Mouse (Mus musculus): ENCODE data around the gene Plod1. TPM values are rescaled to one million over a fixed set of nuclear protein-coding genes. Genes with fewer than 3 reads are reported as not detected.
A peak's percentile ranks its signal among the peaks of the same experiment; 100 is the strongest.
"Not testable (repeated sequence)": the region's sequence is repeated elsewhere in the genome, so short reads cannot be mapped to it uniquely, and the experiment has no call there.

The Plod1 gene
- polyA plus RNA-seq, 1 experiment from 2014 or later: 33.9 TPM

DNA sequence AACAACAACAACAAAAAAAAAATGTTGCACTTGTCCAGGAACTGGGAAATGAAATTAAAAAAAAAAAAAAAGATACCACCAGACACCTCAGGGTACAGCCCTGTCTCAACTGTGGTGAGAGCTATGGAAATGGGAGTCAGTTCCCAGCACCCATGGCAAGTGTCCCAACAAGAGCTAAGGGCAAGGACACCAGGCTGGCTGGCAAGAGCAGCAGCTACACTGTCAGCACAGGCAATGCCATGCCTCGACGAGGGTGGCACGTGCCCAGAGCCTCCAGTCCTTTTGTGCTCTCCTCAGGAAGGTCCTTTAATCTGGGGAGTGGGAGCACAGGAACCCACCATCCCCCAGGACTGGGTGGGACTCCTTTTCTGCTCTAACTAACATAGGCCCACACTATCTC, 52.4 kb downstream of the Plod1 start:
- no peak overlapping the region for H3K4me2 ChIP-seq (replicated peaks)
- no peak overlapping the region for H3K4me3 ChIP-seq
- H3K9ac ChIP-seq: no peak overlapping the region
- H3K4me1 ChIP-seq: no peaks in the 10 kb centered on the region
- WGBS: 96% methylated on average over 3 of the region's 3 CpGs
- H3K27ac ChIP-seq: no peak overlapping the region
- no peaks in the 10 kb centered on the region for H3K9me3 ChIP-seq
- ATAC-seq (ENCODE audit: low FRiP score, low read depth): no peak
- peaks cover 96% of the 10 kb centered on the region for H3K36me3 ChIP-seq
- no peaks in the 10 kb centered on the region for H3K27me3 ChIP-seq (replicated peaks)

DNA sequence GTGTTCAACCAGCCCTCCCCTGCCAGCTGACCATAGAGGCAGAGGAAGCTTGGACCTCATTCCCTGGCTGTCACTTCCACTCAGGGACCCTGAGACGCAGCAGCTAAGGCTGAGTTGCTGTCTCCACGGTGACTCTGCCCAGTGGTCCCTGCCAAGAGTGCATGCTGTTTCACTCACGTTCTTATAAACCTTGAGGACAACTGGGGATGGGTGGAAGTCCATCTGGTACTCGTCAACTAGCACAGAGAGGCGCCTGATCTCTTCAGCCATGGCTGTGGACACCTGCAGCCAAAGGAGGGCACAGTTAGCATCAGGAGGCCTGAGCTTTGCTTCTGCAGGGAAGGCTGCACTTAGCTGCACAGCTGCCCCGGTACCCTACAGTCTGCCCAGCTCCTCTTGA, 53.5 kb downstream of the Plod1 start:
- no peak overlapping the region for H3K4me3 ChIP-seq
- ATAC-seq (ENCODE audit: low FRiP score, low read depth): no peak
- H3K36me3 ChIP-seq: peaks cover 96% of the 10 kb centered on the region
- WGBS: 86% methylated on average over 6 of the region's 6 CpGs
- no peak overlapping the region for H3K27ac ChIP-seq
- no peak overlapping the region for H3K9ac ChIP-seq
- H3K9me3 ChIP-seq: no peaks in the 10 kb centered on the region
- H3K27me3 ChIP-seq (replicated peaks): no peaks in the 10 kb centered on the region
- no peaks in the 10 kb centered on the region for H3K4me1 ChIP-seq
- H3K4me2 ChIP-seq (replicated peaks): no peak overlapping the region

DNA sequence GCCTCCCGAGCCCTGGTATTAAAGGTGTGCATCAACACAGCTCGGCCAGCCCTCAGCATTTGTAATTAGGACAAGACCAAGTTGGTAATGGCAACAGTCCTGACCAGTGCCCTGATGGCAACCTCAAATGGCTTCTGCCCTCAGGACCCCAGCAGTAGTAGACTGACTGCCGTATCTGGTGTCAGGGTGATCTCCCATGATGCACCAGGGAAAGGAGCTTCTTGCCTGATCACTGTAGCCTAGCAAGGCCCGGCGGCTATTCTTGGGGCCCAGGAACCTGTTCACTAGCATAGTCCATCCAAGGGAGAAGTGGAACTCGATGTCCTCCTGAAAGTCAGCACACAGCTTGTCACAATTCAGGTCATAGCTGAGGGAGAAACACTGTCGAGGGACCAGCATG, 54.8 kb downstream of the Plod1 start:
- ATAC-seq (ENCODE audit: low FRiP score, low read depth): no peak
- Histone ChIP-seq H3K4me2 (replicated peaks) (no peak overlapping the region), H3K27me3 (replicated peaks) (no peaks in the 10 kb centered on the region), H3K36me3 (peaks cover 93% of the 10 kb centered on the region), H3K9ac (no peak overlapping the region), H3K27ac (no peak overlapping the region), H3K4me1 (no peaks in the 10 kb centered on the region), H3K9me3 (no peaks in the 10 kb centered on the region), H3K4me3 (no peak overlapping the region)
- 92% methylated on average over 7 of the region's 7 CpGs for WGBS

DNA sequence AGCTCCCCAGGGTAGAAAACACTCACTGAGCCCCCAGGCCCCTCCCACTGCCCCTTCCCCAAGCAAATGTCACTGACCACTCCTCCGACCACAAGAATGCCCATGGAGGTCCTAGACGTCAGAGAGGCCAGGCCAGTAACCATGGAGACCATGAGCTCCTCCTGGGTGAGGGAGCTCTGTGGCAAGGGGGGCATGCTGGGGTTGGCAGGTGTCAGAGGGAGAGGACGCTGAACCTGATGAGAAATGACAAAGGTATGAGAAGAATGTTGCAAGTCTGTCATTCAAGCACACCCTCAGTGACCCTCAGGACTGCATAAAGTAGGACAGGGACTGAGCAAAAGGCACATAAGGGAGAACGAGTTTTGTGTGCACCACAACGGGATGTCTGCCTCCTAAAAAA, 56.7 kb downstream of the Plod1 start:
- no peak for ATAC-seq (ENCODE audit: low FRiP score, low read depth)
- WGBS: 68% methylated on average over 5 of the region's 5 CpGs
- Histone ChIP-seq H3K36me3 (peaks cover 93% of the 10 kb centered on the region), H3K9ac (no peak overlapping the region), H3K9me3 (no peaks in the 10 kb centered on the region), H3K4me2 (replicated peaks) (no peak overlapping the region), H3K27ac (no peak overlapping the region), H3K4me3 (no peak overlapping the region), H3K27me3 (replicated peaks) (no peaks in the 10 kb centered on the region), H3K4me1 (no peaks in the 10 kb centered on the region)

DNA sequence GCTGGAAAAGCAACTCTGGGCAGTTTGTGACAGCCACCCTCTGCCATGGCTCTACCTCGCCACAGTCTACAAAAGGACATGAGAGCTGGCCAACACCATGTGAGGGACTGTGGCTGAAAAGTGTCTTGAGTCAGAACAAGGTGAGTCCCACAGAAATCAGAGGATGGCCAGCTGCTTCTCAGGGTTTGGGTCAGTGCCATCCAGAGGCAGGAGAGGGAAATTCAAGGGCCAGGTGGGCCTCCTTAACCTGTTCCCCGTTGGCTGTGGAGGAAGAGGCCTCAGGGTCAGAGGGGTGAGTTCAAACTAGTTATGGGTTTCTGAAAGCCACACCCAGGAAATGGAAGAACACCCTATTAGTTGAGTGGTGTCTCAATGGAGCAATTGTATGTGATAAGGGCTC, 57.1 kb downstream of the Plod1 start:
- 83% methylated on average over 2 of the region's 2 CpGs for WGBS
- no peak overlapping the region for H3K4me2 ChIP-seq (replicated peaks)
- H3K9me3 ChIP-seq: no peaks in the 10 kb centered on the region
- H3K27ac ChIP-seq: no peak overlapping the region
- ATAC-seq (ENCODE audit: low FRiP score, low read depth): no peak
- no peaks in the 10 kb centered on the region for H3K27me3 ChIP-seq (replicated peaks)
- peaks cover 94% of the 10 kb centered on the region for H3K36me3 ChIP-seq
- no peaks in the 10 kb centered on the region for H3K4me1 ChIP-seq
- no peak overlapping the region for H3K9ac ChIP-seq
- no peak overlapping the region for H3K4me3 ChIP-seq

DNA sequence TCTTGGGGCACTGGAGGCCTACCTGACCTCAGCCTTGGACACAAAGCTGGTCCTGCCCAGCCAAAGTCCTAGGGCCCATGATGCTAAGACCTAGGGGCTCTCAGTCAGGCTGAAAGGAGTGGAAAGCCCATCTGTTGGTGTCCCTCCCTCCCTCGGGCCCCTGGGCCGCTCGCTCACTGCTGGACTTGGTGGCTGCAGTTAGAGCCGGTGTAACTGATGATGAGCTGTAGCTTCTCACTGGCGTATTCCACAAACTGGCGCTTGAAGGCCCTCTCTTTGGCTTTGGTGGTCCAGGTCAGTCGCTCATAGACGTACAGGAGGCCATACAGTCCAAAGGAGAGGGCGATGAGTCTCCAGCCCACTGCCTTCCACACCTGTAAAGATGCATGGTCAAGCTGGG, 58.0 kb downstream of the Plod1 start:
- H3K9ac ChIP-seq: no peak overlapping the region
- H3K27ac ChIP-seq: no peak overlapping the region
- H3K9me3 ChIP-seq: no peaks in the 10 kb centered on the region
- H3K4me1 ChIP-seq: no peaks in the 10 kb centered on the region
- 95% methylated on average over 9 of the region's 9 CpGs for WGBS
- H3K4me3 ChIP-seq: no peak overlapping the region
- no peak overlapping the region for H3K4me2 ChIP-seq (replicated peaks)
- H3K27me3 ChIP-seq (replicated peaks): no peaks in the 10 kb centered on the region
- ATAC-seq (ENCODE audit: low FRiP score, low read depth): no peak
- H3K36me3 ChIP-seq: peaks cover 95% of the 10 kb centered on the region

DNA sequence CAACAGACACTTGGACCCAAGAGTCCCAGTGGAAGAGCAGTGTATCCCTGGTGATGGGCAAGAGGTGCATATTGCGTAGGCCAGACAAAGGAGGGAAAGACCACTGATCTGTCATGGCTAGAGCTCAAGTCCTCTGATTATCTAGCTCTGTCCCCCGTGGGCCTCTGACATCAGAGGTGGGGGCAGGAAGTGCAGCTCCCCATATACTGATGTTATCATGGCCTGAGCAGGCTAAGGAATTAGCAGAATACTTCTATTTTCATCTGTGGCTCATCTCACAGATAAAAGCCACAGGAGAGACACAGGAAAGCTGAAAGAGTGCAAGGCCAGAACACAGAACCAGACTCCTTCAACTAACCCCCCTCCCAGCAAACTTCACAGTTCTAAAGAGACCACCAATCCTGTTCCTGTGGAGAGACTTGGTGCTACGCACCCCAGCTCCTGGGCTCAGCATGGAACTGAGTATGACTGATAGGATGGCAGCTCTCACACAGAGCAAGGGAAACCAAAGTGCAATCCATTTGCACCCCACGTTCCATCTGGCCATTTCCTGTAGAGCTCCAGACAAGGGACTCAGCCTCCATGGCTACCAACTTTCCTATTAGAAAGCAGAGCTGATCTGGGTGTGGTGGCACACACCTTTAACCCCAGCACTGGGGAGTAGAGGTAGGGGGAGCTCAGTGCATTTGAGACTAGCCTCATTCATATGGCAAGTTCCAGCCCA, 60.6 kb downstream of the Plod1 start:
- no peak for ATAC-seq (ENCODE audit: low FRiP score, low read depth)
- no peak overlapping the region for H3K4me2 ChIP-seq (replicated peaks)
- WGBS: 92% methylated on average over 4 of the region's 4 CpGs
- H3K4me1 ChIP-seq: no peaks in the 10 kb centered on the region
- no peaks in the 10 kb centered on the region for H3K27me3 ChIP-seq (replicated peaks)
- H3K36me3 ChIP-seq: peaks cover 88% of the 10 kb centered on the region
- no peak overlapping the region for H3K27ac ChIP-seq
- no peaks in the 10 kb centered on the region for H3K9me3 ChIP-seq
- no peak overlapping the region for H3K4me3 ChIP-seq
- H3K9ac ChIP-seq: no peak overlapping the region

DNA sequence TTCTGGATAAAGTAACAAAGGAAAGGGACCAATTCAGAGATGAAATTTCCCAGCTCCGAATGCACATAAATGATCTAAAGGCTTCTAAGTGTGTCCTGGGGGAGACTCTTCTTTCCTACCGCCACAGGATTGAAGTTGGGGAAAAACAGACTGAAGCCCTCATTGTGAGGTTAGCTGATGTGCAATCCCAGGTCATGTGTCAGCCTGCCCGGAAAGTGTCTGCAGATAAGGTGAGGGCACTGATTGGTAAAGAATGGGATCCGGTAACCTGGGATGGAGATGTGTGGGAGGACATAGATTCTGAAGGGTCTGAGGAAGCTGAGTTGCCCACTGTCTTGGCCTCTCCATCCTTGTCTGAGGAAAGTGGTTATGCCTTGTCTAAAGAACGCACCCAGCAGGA, 67.3 kb downstream of the Plod1 start:
- peaks cover 23% of the 10 kb centered on the region for H3K4me1 ChIP-seq
- no peak for ATAC-seq (ENCODE audit: low FRiP score, low read depth)
- WGBS: 19% methylated on average over 5 of the region's 5 CpGs
- H3K36me3 ChIP-seq: peaks cover 46% of the 10 kb centered on the region
- peak overlapping the region; percentile 68 for H3K9ac ChIP-seq
- H3K27ac ChIP-seq: no peak overlapping the region
- H3K27me3 ChIP-seq (replicated peaks): no peaks in the 10 kb centered on the region
- peak overlapping the region; percentile 76 for H3K4me3 ChIP-seq
- peak overlapping the region; percentile 80 for H3K4me2 ChIP-seq (replicated peaks)
- no peaks in the 10 kb centered on the region for H3K9me3 ChIP-seq

DNA sequence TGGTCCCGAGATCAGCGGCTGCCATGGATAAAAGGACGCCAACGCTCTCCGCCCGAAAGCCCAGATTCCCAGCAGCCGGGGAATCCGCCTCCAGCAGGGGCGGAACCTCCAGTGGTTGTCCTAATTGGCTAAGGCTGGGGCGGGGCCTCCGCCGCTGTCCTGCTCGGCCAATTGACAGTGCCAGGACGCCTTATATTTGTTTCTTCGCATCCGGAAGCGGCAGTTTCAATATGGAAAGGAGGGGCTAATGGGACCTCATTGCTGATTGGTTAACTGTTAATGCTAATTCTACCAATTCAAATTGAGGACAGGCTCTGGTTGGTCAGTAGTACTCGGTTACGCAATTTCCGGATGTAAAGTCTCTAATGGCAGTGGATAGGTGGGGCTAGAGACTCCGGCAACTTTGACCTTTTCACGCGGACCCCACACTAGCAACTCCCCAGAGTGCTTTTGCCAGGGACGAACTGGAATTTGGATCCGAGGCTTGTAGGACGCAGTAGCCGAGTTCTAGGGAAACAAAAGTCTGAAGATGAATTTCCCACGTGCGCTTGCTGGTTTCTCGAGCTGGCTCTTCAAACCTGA, 68.0 kb downstream of the Plod1 start, which contains the start of the genes Miip and Fv1:
Miip (minus strand) TSS at position 367 of the 582 bp plus-strand sequence.
Fv1 (plus strand) TSS at position 530 of the 582 bp plus-strand sequence.
- peak within 1 kb of the TSS; percentile 76 for H3K4me3 ChIP-seq
- H3K9ac ChIP-seq: peak within 1 kb of the TSS; percentile 75

DNA sequence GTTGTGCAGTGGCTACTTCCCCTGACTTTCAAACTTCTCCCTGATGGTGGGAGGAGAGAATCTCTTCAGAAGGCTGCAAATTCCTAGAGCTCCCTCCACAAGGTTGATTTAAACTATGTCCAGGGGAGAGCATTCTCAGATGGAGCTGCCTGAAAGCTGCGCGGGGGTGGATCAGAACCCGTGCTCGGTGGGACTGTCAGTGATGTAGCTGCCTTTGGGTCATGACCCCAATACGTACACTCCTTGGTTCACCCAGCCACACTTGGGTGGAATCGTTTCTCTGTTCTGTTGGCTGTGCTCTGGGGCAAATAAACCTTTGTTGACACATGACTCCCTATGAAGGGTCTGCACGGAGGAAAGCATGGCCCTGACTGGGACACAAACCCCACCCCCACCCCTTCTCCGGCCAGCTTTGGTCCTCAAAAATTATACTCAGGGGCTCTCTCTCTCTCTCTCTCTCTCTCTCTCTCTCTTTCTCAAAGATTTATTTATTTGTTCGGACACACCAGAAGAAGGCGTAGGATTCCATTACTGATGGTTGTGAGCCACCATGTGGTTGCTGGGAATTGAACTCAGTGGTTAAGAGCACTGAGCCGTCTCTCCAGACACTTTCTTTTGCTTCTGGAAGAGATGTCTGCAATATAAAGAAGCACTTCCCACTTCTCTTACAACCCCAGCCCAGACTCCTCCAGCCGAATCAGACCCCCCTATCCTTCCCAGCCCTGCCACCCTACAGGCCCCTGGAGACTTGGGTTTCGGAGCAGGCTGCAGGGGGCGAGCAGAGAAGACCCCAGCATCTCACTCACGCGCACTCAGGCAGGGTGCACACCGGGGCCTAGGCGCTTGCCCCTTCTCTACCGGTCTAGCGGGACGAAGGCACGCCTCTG, 68.8 kb downstream of the Plod1 start:
- WGBS: 10% methylated on average over 22 of the region's 22 CpGs
- peaks cover 44% of the 10 kb centered on the region for H3K36me3 ChIP-seq
- ATAC-seq (ENCODE audit: low FRiP score, low read depth): peak; percentile 77
- H3K9me3 ChIP-seq: no peaks in the 10 kb centered on the region
- H3K9ac ChIP-seq: peak overlapping the region; percentile 75
- H3K4me3 ChIP-seq: peak overlapping the region; percentile 76
- H3K27me3 ChIP-seq (replicated peaks): no peaks in the 10 kb centered on the region
- H3K4me2 ChIP-seq (replicated peaks): peak overlapping the region; percentile 56
- peaks cover 23% of the 10 kb centered on the region for H3K4me1 ChIP-seq
- no peak overlapping the region for H3K27ac ChIP-seq

More for the DNA sequence above, 68.0 kb downstream of the Plod1 start, which contains the start of the genes Miip and Fv1:
- peak; percentile 98 for ATAC-seq (ENCODE audit: low FRiP score, low read depth)
- peak within 1 kb of the TSS; percentile 80 for H3K4me2 ChIP-seq (replicated peaks)
- peaks cover 23% of the 10 kb centered on the region for H3K4me1 ChIP-seq
- under 1% methylated on average over 30 of the region's 30 CpGs for WGBS
- no peak within 1 kb of the TSS for H3K27ac ChIP-seq
- H3K27me3 ChIP-seq (replicated peaks): no peaks in the 10 kb centered on the region
- H3K9me3 ChIP-seq: no peaks in the 10 kb centered on the region
- peaks cover 44% of the 10 kb centered on the region for H3K36me3 ChIP-seq

DNA sequence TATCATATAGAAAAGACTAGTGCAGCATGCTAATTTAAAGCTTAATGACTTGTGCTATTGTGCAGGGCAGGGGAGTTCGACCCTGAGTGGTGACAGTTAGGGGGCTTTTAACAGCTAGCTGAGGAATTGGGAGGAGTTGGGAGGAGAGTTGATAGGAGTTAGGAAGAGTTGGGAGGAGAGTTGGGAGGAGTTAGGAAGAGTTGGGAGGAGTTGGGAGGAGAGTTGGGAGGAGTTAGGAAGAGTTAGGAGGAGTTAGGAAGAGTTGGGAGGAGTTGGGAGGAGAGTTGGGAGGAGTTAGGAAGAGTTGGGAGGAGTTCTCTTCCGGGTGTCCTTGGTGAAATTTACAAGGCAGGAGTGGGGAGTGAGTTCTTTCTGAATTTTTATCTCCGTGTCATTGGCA, 69.8 kb downstream of the Plod1 start:
- not testable (repeated sequence) for ATAC-seq (ENCODE audit: low FRiP score, low read depth); H3K4me3 ChIP-seq

DNA sequence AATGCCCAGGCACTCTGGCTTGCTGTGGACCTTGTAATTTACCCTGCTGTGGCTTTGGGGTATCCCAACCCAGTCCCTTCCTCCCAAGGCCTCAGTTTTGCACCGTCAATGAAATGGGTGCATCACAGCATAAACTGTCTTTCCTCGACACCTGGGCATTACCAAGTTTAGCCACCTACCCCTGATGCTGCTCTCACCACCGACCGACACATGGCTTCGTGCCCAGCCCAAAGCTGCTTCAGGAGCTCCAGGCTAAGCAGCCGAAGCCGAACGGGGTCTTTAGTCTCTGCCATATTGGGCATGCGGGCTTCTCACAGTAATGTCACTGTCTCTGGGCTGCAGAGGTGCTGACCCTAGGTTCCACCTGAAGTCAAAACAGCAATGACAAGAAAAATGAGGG, 70.5 kb downstream of the Plod1 start:
- Histone ChIP-seq H3K4me1 (peaks cover 23% of the 10 kb centered on the region), H3K27ac (no peak overlapping the region), H3K27me3 (replicated peaks) (no peaks in the 10 kb centered on the region), H3K9me3 (no peaks in the 10 kb centered on the region), H3K9ac (no peak overlapping the region), H3K4me3 (no peak overlapping the region), H3K4me2 (replicated peaks) (no peak overlapping the region), H3K36me3 (peaks cover 51% of the 10 kb centered on the region)
- 94% methylated on average over 9 of the region's 9 CpGs for WGBS
- no peak for ATAC-seq (ENCODE audit: low FRiP score, low read depth)

More for the DNA sequence above, 69.8 kb downstream of the Plod1 start:
- H3K4me2 ChIP-seq (replicated peaks): 0 out of 2 replicates have a peak overlapping the region, but pooled peaks have one; percentile 56
- not testable (repeated sequence) for H3K9me3 ChIP-seq; H3K27ac ChIP-seq; H3K27me3 ChIP-seq (replicated peaks); H3K9ac ChIP-seq
- peaks cover 23% of the 10 kb centered on the region for H3K4me1 ChIP-seq
- 42% methylated on average over 3 of the region's 3 CpGs for WGBS
- H3K36me3 ChIP-seq: peaks cover 46% of the 10 kb centered on the region
